Mouse (Mus musculus): ENCODE measurements at regions not wholly inside any gene's neighbourhood (a gene's known extent, or its start where the extent isn't known, plus 50 kb on each side); places are given as distances from the start of the nearest gene placed in this dataset.

- Histone ChIP-seq H3K27me3 (ENCODE audit: insufficient read depth, low read length) (no peaks in the 10 kb centered on the region), H3K4me3 (replicated peaks; ENCODE audit: low read depth, low read length) (no peak overlapping the region), H3K27ac (no peak overlapping the region), H3K4me1 (replicated peaks; ENCODE audit: insufficient read depth, low read length) (no peaks in the 10 kb centered on the region), H3K9me3 (replicated peaks; ENCODE audit: low read length) (no peaks in the 10 kb centered on the region), H3K4me2 (ENCODE audit: low read length) (no peak overlapping the region), H3K36me3 (ENCODE audit: insufficient read depth, low read length) (no peaks in the 10 kb centered on the region), H3K9ac (ENCODE audit: low read depth, low read length) (no peak overlapping the region)
- 62% methylated on average over 11 of the region's 11 CpGs for WGBS
- DNase-seq (ENCODE audit: low spot score), result no peak
- no peak for TF ChIP-seq CTCF (IDR thresholded peaks at IDR 0.05; ENCODE audit: low read depth)
- no peak for ATAC-seq (replicated peaks; ENCODE audit: low FRiP score, low read depth)
Observed at GRCm38 (mm10) chr13:47298010-47298409, 175.6 kb downstream of the Rnf144b start.

GRCm38 (mm10) chr13:47300486-47300885 lies 178.0 kb downstream of the Rnf144b start:
- no peaks in the 10 kb centered on the region for H3K4me1 ChIP-seq (replicated peaks; ENCODE audit: insufficient read depth, low read length)
- TF ChIP-seq CTCF (IDR thresholded peaks at IDR 0.05; ENCODE audit: low read depth), result no peak
- H3K4me3 ChIP-seq (replicated peaks; ENCODE audit: low read depth, low read length), result no peak overlapping the region
- no peak for ATAC-seq (replicated peaks; ENCODE audit: low FRiP score, low read depth)
- no peaks in the 10 kb centered on the region for H3K9me3 ChIP-seq (replicated peaks; ENCODE audit: low read length)
- no peaks in the 10 kb centered on the region for H3K36me3 ChIP-seq (ENCODE audit: insufficient read depth, low read length)
- DNase-seq (ENCODE audit: low spot score), result no peak
- WGBS, result 70% methylated on average over 2 of the region's 2 CpGs
- no peak overlapping the region for H3K27ac ChIP-seq
- no peaks in the 10 kb centered on the region for H3K27me3 ChIP-seq (ENCODE audit: insufficient read depth, low read length)
- H3K4me2 ChIP-seq (ENCODE audit: low read length), result no peak overlapping the region
- H3K9ac ChIP-seq (ENCODE audit: low read depth, low read length), result no peak overlapping the region

- Histone ChIP-seq H3K4me2 (ENCODE audit: low read length) (no peak overlapping the region), H3K4me3 (replicated peaks; ENCODE audit: low read depth, low read length) (no peak overlapping the region), H3K36me3 (ENCODE audit: insufficient read depth, low read length) (no peaks in the 10 kb centered on the region), H3K9me3 (replicated peaks; ENCODE audit: low read length) (no peaks in the 10 kb centered on the region), H3K4me1 (replicated peaks; ENCODE audit: insufficient read depth, low read length) (no peaks in the 10 kb centered on the region), H3K27ac (no peak overlapping the region), H3K27me3 (ENCODE audit: insufficient read depth, low read length) (no peaks in the 10 kb centered on the region), H3K9ac (ENCODE audit: low read depth, low read length) (no peak overlapping the region)
- peak; percentile 67 for TF ChIP-seq CTCF (IDR thresholded peaks at IDR 0.05; ENCODE audit: low read depth)
- 59% methylated on average over 3 of the region's 3 CpGs for WGBS
- ATAC-seq (replicated peaks; ENCODE audit: low FRiP score, low read depth), result no peak
- peak; percentile 76 for DNase-seq (ENCODE audit: low spot score)
Observed at GRCm38 (mm10) chr13:47301070-47301469, 178.6 kb downstream of the Rnf144b start.

- Histone ChIP-seq H3K9me3 (replicated peaks; ENCODE audit: low read length) (no peaks in the 10 kb centered on the region), H3K4me1 (replicated peaks; ENCODE audit: insufficient read depth, low read length) (no peaks in the 10 kb centered on the region), H3K27ac (no peak overlapping the region), H3K4me3 (replicated peaks; ENCODE audit: low read depth, low read length) (no peak overlapping the region), H3K27me3 (ENCODE audit: insufficient read depth, low read length) (no peaks in the 10 kb centered on the region), H3K36me3 (ENCODE audit: insufficient read depth, low read length) (no peaks in the 10 kb centered on the region), H3K9ac (ENCODE audit: low read depth, low read length) (no peak overlapping the region), H3K4me2 (ENCODE audit: low read length) (no peak overlapping the region)
- ATAC-seq (replicated peaks; ENCODE audit: low FRiP score, low read depth), result no peak
- DNase-seq (ENCODE audit: low spot score), result no peak
- TF ChIP-seq CTCF (IDR thresholded peaks at IDR 0.05; ENCODE audit: low read depth), result no peak
- 88% methylated on average over 6 of the region's 6 CpGs for WGBS
Observed at GRCm38 (mm10) chr13:47309492-47309891, 187.0 kb downstream of the Rnf144b start.

GRCm38 (mm10) chr13:47310751-47311202 lies 188.3 kb downstream of the Rnf144b start:
- Histone ChIP-seq H3K4me1 (replicated peaks; ENCODE audit: insufficient read depth, low read length) (no peaks in the 10 kb centered on the region), H3K9ac (ENCODE audit: low read depth, low read length) (no peak overlapping the region), H3K36me3 (ENCODE audit: insufficient read depth, low read length) (no peaks in the 10 kb centered on the region), H3K4me3 (replicated peaks; ENCODE audit: low read depth, low read length) (no peak overlapping the region), H3K4me2 (ENCODE audit: low read length) (no peak overlapping the region), H3K9me3 (replicated peaks; ENCODE audit: low read length) (no peaks in the 10 kb centered on the region), H3K27me3 (ENCODE audit: insufficient read depth, low read length) (no peaks in the 10 kb centered on the region), H3K27ac (no peak overlapping the region)
- DNase-seq (ENCODE audit: low spot score), result peak; percentile 14
- ATAC-seq (replicated peaks; ENCODE audit: low FRiP score, low read depth), result no peak
- no peak for TF ChIP-seq CTCF (IDR thresholded peaks at IDR 0.05; ENCODE audit: low read depth)
- 13% methylated on average over 7 of the region's 7 CpGs for WGBS

GRCm38 (mm10) chr13:47319549-47319948 lies 197.1 kb downstream of the Rnf144b start:
- Histone ChIP-seq H3K4me3 (replicated peaks; ENCODE audit: low read depth, low read length) (no peak overlapping the region), H3K4me2 (ENCODE audit: low read length) (no peak overlapping the region), H3K27me3 (ENCODE audit: insufficient read depth, low read length) (no peaks in the 10 kb centered on the region), H3K27ac (no peak overlapping the region), H3K9ac (ENCODE audit: low read depth, low read length) (no peak overlapping the region), H3K9me3 (replicated peaks; ENCODE audit: low read length) (no peaks in the 10 kb centered on the region), H3K4me1 (replicated peaks; ENCODE audit: insufficient read depth, low read length) (no peaks in the 10 kb centered on the region), H3K36me3 (ENCODE audit: insufficient read depth, low read length) (no peaks in the 10 kb centered on the region)
- no peak for TF ChIP-seq CTCF (IDR thresholded peaks at IDR 0.05; ENCODE audit: low read depth)
- WGBS, result 58% methylated on average over 8 of the region's 8 CpGs
- no peak for ATAC-seq (replicated peaks; ENCODE audit: low FRiP score, low read depth)
- no peak for DNase-seq (ENCODE audit: low spot score)

GRCm38 (mm10) chr13:47321876-47322275 lies 199.4 kb downstream of the Rnf144b start:
- Histone ChIP-seq H3K4me1 (replicated peaks; ENCODE audit: insufficient read depth, low read length) (no peaks in the 10 kb centered on the region), H3K27ac (no peak overlapping the region), H3K9me3 (replicated peaks; ENCODE audit: low read length) (no peaks in the 10 kb centered on the region), H3K36me3 (ENCODE audit: insufficient read depth, low read length) (no peaks in the 10 kb centered on the region), H3K4me3 (replicated peaks; ENCODE audit: low read depth, low read length) (no peak overlapping the region), H3K4me2 (ENCODE audit: low read length) (no peak overlapping the region), H3K9ac (ENCODE audit: low read depth, low read length) (no peak overlapping the region), H3K27me3 (ENCODE audit: insufficient read depth, low read length) (no peaks in the 10 kb centered on the region)
- no peak for TF ChIP-seq CTCF (IDR thresholded peaks at IDR 0.05; ENCODE audit: low read depth)
- 84% methylated on average over 1 of the region's 1 CpGs for WGBS
- DNase-seq (ENCODE audit: low spot score), result no peak
- ATAC-seq (replicated peaks; ENCODE audit: low FRiP score, low read depth), result no peak
